Mouse (Mus musculus) right cerebral cortex, postnatal 36 days (tissue): ENCODE results near the gene Cald1.
A peak's percentile ranks its signal among the peaks of the same experiment; 100 is the strongest.

ENCODE experiments used
- DNase-seq, 2 experiments: peaks; one replicate each; pipeline ENCODE4 v3.0.0; 2022; ENCODE audit warnings: low spot score in 2 of 2, mixed read lengths in 1 of 2

Cald1 gene

DNA sequence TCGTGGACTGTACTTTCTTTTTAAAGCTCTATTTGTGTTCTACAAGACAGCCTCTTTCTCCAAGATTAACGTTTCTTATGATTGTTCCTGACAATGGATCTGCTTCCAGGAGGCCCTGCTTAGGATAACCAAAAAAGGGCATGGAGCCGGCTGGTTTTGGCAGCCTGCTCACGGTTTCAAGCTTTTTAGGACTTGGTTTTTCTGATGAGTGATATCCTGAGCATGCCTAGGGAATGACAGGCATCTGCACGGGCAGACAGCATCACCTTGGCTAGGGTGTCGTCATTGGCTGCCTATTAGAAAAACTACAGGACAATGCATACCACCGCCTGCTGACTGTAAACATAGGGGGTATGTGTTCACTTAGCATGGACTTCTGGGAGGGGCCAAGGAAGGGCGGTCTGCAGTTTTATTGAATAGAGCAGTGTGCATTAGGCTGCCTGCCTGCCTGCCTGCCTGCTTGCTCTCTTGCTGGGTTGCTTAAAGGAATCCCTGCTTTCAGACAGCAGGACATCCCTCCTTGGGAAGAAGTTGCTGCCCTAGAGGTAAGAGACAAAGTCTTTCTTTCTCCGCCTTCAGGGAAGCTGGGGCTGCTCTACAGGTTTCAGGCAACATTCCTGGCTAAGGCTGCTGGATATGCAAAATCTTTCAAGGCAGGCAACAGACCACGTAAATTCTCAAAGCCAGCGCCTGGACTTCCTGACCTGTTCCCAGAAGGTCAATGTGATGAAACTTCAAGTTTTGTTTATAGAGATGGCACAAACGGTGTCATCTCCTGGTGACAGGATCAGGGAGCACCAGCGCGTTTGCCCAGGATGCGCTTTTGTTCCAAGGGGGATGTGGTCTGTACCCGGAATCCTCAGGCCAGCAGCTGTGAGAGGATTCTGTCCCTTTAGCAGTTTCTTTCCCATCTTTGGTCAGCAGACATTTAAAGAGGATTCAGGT lies at the start of gene Cald1:
TSS of gene Cald1 (plus strand) at position 380 of the 945 bp plus-strand sequence.
- DNase-seq: no peak

GRCm38 (mm10) chr6:34549017-34549416 lies 49.3 kb upstream of the Cald1 start:
- no peak for DNase-seq

DNA sequence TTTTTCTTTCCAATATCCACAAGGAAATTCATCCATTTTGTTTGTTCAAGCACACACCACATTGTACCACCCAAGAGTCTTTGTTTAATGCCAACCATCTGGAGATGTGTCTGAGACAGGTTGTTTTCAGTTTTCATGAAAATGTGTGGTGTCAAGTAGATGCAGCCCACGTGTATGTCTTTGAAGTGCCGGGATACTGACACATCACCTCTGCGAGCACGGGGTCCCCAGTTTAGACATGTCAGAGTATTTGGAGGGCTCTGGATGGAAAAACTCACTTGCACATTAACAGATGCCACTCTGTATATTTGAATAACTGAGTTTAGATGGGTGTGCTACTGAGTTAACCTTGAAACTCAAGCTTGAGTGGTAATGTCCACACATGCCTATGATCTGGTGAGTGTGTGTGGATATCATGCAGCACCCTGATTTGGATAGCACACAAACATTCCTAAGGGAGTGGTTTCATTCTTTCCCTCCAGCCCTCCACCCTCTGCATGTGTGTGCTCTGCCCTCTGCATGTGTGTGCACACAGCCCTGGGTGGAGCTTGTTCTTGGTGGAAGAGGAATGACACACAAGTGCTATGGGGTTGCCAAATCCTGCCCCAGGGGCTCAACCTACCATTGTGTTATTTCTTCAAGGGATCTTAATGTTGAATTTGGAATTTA lies 45.7 kb upstream of the Cald1 start:
- DNase-seq: no peak

- DNase-seq: no peak
These were observed 43.9 kb upstream of the Cald1 start for GRCm38 (mm10) chr6:34554291-34554997.

DNA sequence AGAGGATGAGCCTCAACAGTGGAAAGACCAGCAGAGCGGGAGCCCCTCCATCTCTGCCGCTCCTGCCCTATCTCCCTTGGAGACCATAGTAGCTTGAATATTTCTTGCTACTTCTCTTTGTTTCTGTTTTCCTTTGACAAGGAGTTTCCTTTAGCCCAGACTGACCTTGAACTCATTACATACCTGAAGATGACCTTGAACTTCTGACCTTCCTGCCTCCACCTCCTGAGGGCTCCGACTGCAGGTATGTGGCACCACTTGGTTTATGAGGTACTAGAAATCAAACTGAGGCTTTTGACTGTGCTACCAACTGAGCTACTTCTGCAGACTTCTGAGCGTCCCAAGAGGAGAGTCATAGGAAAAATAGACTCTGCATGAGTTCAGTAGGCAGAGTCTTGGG lies 38.8 kb upstream of the Cald1 start:
- no peak for DNase-seq

GRCm38 (mm10) chr6:34565176-34565880 lies 33.0 kb upstream of the Cald1 start:
- DNase-seq: no peak

DNA sequence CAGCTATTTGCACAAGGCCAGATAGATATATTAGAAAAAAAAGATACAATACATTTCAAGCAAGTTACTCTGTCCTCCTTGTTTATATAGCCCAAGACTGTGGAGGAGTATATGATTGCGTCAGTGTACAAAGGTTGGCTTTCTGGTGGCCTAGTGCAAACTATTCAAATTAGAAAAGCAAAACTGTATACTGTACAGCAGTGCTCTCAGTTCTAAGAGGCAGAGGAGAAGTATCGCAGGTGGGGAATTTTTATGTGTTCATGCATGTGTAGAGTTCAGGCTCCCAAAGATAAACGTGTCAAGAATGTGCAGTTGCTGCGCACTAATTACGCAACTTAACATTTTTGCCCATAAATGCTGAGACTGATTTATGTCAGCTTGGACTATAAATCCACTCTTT lies 31.0 kb upstream of the Cald1 start:
- DNase-seq: no peak

DNA sequence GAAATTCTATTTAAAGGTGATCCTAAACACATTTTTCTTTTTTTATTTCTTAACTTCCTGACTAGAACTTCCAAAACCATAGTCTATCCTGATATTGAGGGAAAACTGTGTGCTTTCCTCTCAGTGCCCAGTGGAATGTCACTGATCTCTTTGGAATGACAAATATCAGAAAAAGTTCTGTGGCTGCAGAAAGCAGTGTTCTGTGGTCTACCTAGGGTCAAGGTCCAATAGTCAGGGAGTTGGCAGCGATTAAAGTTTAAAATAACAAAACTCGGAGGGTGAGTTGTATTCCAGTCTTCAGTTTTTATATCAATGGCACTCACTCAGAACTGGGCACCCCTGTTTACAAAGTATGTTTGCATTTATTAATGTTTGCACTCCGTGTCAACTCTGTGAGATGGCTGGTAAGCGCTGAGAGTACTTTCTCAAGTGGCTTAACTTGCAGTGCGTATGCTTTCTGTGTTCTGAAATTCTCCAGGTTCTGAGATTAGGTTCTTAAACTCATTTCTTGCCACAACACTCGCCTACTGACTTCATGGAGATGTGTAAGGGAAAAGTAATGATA lies 18.7 kb upstream of the Cald1 start:
- no peak for DNase-seq

- no peak for DNase-seq
These were observed 14.9 kb upstream of the Cald1 start for GRCm38 (mm10) chr6:34583365-34583764.

GRCm38 (mm10) chr6:34588066-34588465 lies 10.2 kb upstream of the Cald1 start:
- DNase-seq: peak; percentile 7 to 27

GRCm38 (mm10) chr6:34590716-34591115 lies 7.6 kb upstream of the Cald1 start:
- no peak for DNase-seq

GRCm38 (mm10) chr6:34593353-34593752 lies 4.9 kb upstream of the Cald1 start:
- DNase-seq: no peak

DNA sequence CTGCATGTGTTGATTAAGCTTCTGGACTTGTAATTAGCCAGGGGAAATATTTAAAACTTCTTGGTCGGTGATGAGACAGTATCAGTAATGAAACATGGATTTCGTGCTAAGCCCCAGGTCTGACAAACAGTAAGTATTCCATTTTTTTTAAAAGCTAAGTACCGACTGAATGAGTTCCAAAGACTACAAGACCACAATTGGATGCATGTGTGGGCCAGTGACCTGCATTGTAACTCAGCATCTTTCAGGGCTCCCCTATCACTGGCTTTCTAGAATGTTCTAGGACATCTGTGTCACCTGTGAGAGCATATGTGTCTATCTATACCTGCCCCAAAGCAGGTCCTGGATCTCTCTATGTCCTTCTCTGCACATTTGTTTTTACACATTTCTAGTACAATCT lies 984 bp upstream of the Cald1 start:
- DNase-seq: no peak

- no peak for DNase-seq
These were observed 871 bp downstream of the Cald1 start for GRCm38 (mm10) chr6:34599171-34599570.

DNA sequence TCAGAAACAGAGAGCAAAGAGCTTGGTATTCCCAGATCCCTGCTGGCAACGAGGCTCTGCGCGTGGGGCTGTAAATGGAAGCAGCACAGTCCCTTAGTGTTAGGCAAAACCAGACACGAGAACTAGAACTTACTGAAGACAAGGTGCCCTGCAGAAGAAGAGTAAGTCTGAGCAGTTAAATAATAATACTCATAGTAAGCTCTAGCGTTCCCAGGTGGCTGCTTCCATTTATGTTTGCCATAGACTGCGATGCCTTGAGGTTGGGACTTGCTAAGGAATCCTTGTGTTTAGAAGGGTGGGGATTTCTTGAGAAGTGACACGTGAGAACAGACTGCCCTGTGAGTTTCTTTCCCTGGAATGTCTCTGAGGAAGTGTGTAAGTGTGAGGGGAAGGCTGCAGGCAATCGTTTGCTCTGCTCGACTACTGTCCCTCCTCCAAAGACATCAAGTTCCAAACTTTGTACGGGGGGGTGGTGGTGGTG lies 1.4 kb downstream of the Cald1 start:
- no peak for DNase-seq

- DNase-seq: no peak
These were observed 2.5 kb downstream of the Cald1 start for GRCm38 (mm10) chr6:34600850-34601249.

DNA sequence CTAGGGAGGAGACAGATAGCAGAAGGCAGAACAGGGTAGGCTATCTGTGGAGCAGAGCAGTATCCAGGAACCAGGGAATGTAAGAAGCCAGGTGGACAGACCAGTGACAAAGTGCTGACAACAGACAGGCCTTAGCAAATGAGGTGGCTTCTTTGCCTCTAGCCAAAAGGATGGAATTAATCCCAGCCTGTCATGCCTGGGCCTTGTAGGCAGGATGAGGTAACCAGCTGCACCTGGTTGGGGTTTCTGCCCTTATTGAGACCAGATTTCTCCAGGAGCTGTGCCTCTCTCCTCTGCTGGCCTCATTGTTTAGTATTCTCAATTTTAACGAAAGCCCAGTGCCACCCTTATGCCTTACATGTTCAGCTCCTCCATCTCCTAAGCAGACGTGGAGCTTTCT lies 3.8 kb downstream of the Cald1 start:
- no peak for DNase-seq

GRCm38 (mm10) chr6:34606407-34606806 lies 8.1 kb downstream of the Cald1 start:
- no peak for DNase-seq

DNA sequence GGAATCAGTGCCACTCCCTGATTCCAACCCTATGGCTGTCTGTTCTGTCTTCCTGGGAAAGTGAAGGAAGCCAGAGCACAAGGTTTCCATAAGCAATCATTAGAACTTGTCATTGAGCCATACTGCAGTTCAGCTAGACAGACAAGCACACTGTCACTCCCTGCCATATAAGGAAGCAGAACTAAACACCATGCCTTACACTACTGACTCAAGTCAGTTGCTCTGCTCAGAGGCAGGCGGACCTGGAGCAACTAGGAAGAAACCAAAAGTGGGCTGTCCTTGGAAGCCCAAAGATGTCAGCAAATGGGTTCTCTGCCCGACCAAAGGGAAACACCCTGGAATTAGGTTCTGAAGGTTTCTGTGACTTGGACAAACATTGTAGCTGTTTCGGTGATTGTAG lies 10.3 kb downstream of the Cald1 start:
- no peak for DNase-seq

GRCm38 (mm10) chr6:34609892-34610829 lies 11.9 kb downstream of the Cald1 start:
- no peak for DNase-seq
